Mouse (Mus musculus) monocyte, adult 2 months (primary cell): ENCODE data around the gene Cox17.

Experiments
- DNase-seq, 2 experiments: peaks; one replicate each; pipeline ENCODE4 v3.0.0; 2022; ENCODE audit warnings: low spot score in 2 of 2, low read depth in 1 of 2

Gene Cox17

DNA sequence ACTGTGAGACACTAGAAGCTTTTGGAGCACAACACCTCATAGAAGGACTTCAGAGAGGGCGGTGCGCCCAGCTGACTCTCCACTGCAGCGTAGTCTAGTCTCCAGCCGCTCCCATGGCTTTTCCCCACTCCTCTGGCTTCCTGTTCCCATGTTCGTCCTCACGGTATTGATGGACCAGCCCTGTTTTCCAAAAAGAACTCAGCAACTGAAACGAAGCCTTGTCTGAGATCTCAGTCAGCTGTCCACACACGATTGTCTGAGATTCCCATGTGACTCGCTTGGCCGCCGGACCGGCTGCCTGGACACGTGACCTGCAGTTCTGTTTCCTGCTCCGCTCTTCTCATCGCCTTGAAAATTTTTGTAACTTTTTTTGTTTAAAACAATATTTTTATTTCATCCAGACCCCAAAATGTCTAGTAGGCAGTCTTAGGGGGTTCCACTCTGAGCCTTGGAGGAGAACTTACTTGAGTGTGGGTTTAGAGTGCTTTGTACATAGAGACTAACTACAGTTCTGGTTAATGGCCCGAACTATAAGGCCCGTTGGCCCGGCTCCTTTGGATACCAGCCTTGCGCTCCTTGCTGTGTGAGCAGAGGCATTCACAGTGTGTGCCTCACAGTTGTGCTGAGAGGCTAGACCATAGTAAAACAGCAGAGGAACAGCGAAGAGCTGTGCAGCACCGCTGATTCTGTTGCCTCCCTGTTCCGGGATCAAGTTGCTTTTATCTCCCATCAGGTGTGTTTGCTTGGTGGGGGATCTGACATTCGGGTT is 45.5 kb downstream of the Cox17 start:
- DNase-seq, result no peak

DNA sequence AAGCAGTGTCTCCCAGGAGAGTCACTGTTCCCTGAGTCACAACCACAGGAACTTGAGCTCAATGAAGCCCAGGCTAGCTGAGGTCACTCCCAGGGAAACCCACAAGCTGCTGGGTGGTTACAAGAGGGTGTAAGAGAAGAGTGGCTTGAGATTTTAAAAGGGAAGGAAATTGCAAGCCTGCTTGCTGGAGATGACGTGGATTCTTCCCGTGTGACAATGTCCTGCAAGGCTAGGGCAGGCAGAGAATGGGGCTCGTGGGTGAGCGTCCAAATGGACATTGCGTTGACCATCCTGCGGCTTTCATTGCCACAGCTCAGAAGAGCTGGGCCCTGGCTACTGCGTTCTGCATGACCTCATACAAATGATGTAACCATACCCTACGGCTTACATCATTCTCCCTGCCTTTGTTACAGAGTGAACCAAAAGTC is 47.4 kb downstream of the Cox17 start:
- DNase-seq, result peak; percentile 61 to 65

DNA sequence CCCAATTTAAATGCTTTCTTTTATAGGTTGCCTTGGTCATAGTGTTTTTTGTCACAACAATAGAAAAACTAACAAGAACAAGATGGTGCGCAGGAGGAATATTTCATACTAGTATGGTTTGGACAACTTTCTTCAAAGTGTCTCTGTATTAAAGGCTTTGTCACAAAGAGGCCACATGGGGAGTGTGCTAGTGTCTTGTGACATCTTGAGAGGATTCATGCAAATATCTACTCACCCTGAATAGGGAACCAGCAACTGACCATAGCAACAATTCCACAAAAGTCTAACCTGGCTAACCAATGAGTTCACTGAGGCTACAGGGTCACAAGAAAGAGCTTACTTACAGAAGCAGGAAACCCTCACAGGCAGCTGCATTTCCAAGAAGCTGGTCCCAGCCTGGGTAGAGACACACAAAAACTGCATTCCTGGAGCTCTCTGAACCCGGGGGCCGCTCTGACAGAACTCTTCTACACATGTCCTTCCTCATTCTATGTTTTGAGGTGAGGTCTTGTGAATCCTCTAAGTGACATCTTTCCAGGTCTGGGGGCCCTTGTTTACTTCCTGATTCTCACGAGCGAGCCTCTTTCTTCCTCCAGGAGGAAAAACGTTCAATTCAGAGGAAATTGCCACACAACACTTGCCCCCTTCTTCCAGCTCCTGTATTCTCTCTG is 48.4 kb downstream of the Cox17 start:
- DNase-seq, result peak in 1 of 2 experiments; percentile 56

DNA sequence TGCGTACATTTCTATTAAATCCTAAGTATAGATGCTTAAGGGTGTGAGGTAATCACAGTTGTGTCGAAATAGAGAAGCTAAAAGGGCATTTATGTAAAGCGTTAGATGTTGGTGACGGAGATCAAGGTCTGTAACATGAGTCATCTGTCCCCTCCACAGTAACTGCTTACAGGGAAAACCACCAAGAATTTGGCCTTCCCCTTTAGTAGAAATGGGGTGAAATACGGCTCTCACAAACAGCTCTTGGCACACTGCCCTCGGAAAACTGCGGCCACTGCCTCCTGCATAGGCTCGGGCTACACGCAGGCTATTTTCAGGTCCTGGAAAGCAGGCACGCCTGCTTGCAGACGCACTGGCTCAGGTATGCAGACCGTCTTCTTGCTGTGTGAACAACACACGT is 49.4 kb downstream of the Cox17 start:
- DNase-seq, result peak; percentile 82 to 85

DNA sequence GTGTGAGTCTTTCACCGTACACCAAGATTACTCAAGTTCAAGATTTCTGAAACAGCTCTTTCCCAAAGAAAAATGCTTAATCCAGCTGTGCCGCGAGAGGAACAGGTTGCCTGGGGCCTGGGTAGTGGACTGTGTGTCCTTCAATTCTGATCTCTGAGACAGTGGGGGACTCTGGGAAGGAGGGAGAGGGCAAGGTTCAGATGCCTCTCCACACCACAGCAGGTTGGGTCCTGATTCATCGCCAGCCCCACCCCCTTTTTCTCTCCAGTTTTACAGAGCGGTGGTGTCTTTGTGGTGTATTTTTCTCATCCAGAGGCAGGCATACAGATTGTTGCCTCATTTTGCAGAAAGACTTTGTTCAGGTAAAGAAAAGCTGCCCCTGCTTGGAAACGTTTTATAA is 51.5 kb downstream of the Cox17 start:
- DNase-seq, result no peak

DNA sequence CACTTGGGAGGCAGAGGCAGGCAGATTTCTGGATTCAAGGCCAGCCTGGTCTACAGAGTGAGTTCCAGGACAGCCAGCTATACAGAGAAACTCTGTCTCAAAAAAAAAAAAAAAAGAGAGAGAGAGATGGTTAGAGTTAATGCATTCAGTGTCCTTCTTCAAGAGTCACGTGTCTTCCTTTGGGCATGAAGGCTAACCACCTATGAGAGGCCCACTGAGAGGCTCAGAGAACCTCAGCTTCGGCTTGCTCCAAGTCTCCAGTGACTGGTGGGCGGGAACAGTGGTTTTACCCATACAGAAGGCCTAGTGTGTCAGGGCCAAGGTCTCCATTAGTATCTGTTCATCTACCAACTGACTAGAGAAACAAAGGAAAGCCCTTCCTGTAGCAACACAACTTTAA is 52.3 kb downstream of the Cox17 start:
- DNase-seq, result no peak

DNA sequence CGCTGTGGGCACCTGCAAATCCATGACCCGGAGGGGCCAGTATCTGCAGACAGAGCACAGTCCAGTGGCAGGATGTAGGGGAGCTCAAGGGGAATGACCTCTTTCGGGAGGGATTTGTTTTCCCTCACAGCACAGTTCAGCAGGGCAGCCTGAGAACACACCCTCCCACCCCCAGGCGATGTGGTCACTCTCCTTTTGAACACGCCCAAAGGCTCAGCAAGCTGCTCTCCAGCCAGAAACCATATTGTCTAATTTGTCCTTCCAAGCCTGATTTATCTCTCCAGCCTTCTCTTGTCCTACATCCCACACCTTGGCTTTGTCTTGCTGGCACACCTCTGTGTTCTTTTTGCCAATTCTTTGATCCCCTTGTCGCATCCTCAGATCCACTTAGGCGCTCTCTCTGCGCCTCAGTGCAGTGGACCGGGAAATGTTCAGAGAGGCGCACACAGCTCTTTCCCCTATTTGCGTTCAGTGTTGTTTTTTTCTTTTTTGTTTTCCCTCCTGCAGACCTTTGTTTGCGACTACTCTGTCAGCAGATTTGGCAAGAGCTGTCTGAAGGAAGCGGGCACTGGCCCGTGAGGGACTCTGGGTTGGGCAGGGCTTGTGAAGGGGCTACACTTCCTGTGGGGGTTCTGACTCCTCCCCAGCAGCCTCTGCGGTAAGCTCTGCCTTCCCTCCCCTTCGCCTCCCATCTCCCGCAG is 52.9 kb downstream of the Cox17 start:
- peak in 1 of 2 experiments; percentile 47 for DNase-seq

DNA sequence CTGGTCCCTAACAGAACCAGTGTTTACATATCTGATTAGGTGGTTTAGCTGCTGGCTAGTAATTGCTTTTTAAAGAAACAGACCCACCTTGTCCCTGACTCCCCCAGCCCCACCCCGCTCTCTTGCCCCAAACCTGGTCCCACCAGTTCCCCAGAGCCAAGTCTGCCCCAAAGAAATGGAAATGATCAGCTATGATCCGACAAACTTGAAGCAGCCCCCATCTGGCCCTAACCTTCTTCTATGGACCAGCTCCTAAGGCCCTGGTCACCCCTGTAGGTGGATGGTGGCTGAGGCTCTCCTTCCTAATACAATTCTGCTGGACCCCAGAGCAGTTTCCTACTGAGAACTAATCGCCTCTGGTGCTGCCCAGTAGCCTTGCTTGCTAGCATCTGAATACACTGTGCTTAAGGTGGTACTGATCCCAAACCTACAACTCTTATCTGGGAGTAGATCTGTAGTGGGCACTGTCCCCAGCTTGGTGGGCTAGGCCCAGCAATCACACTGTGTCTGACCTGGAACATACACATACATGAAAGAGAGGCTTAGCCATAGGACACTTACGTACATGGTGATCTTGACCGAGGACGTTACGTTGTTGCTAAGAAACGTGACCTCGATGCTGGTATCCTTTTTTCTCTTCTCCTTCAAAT is 53.6 kb downstream of the Cox17 start:
- DNase-seq, result no peak

DNA sequence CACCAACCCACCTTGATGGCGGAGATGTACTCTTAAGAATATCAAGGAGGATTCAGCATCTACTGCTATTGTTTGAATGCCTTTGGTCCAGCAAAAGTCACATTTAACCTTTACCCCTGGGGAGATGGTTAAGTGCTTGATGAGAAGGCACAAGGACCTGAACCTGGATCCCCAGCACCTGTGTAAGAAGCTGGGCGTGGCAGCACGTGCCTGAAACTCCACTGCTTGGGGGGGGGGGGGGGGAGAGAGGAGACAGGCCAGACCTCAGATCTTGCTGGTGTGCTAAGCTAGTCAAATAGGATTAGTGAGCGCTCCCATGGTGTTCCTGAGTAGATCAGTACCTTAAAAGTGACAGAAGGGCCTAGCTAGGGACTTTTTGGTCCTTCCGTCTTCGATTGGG is 54.7 kb downstream of the Cox17 start:
- no peak for DNase-seq
